Mouse (Mus musculus) MEL (cell line): ENCODE measurements around the gene Ccnc.

Experiments
- E2F4 ChIP-seq: IDR thresholded peaks from 2 replicates; pipeline ENCODE4 v1.6.1; 2011; ENCODE audit warnings: low read depth, low read length, improper control_type of control experiment, borderline replicate concordance
- KAT2A ChIP-seq: conservative IDR thresholded peaks from 2 replicates; pipeline ENCODE4 v1.6.1; 2012; ENCODE audit warnings: low read depth, low read length, improper control_type of control experiment, inconsistent platforms

DNA sequence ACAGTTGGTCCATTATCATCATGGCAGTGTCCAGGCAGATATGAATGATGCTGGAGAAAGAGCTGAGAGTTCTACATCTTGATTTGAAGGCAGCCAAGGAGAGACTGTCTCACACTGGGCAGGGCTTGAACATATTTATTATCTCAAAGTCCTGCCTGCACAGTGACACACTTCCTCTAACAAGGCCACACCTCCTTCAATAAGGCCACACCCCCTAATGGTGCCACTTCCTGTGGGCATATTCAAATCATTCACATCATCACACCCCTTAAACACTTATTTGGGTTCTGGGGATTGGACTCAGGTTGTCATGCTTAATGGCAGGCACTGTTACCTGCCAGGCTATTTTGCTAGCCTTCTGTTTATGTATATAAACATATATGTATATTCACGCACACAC is 44.8 kb downstream of the Ccnc start:
- TF ChIP-seq KAT2A, result no peak
- no peak for TF ChIP-seq E2F4
